Mouse (Mus musculus) limb, embryonic 10.5 days (tissue): ENCODE results near the gene Gm4353. TPM values are rescaled to one million over a fixed set of nuclear protein-coding genes. Genes with fewer than 3 reads are reported as not detected.

Experiments used
- DNase-seq: peaks from one replicate; pipeline ENCODE4 v3.0.0-alpha.2; 2017; ENCODE audit warnings: low spot score
- H3K27ac ChIP-seq: fragments of 300-500 bp; sonication (generic); 2 replicates; pipeline ENCODE4 v1.5.1; 2016; ENCODE audit warnings: mild to moderate bottlenecking
- H3K27me3 ChIP-seq: fragments of 300-500 bp; sonication (generic); 2 replicates; pipeline ENCODE4 v1.6.1; 2016; ENCODE audit warnings: low read depth, mild to moderate bottlenecking; ENCODE audit not compliant: poor library complexity, severe bottlenecking
- H3K36me3 ChIP-seq: fragments of 300-500 bp; sonication (generic); 2 replicates; pipeline ENCODE4 v1.6.1; 2016; ENCODE audit warnings: mild to moderate bottlenecking, moderate library complexity
- H3K4me1 ChIP-seq: fragments of 300-500 bp; sonication (generic); 2 replicates; pipeline ENCODE4 v1.6.1; 2016
- H3K4me3 ChIP-seq: fragments of 300-500 bp; sonication (generic); 2 replicates; pipeline ENCODE4 v1.5.1; 2016; ENCODE audit warnings: mild to moderate bottlenecking, moderate library complexity
- H3K9me3 ChIP-seq: fragments of 300-500 bp; sonication (generic); replicated peaks from 2 replicates; pipeline ENCODE4 v1.6.1; 2016; ENCODE audit warnings: mild to moderate bottlenecking
- WGBS: fragments of 180-500 bp; shearing (Covaris S2); methylation state at CpG from one replicate; pipeline ENCODE4 v1.1.7; 2016; 5-methylcytosine and 5-hydroxymethylcytosine counted together
- polyA plus RNA-seq: library from polyadenylated mRNA; unstranded; fragments of >200 nt; fragmentation: Nextera tagmentation; extraction: Ambion mirVana; gene quantifications from 2 replicates; pipeline ENCODE4 v1.2.1, GENCODE M21; 2016

The Gm4353 gene
- polyA plus RNA-seq, 1 experiment from 2014 or later = 1.1 TPM

DNA sequence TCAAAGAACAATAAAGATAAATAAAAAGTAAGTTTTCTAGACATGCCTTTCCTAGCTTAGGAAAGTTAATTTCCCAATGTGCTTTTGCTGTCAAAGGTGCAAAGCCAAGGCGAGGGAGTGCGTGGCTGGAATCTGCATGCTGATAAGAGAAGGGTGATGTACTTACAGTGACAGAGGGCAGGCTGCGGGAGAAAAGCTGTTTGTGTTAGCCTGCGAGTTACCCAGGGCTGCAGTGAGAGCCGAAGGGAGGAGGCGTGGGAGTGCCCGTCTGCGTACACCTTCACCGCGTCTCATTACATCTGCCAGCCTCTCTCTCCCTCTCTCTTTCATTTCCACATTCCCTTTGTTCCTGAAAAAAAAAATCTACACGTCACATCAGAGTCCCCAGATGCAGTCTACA is 45.9 kb downstream of the Gm4353 start, which contains the start of gene Sox6:
Gene Sox6 (minus strand): TSS at position 286 of the 400 bp plus-strand sequence.
- no peaks in the 10 kb centered on the region for H3K36me3 ChIP-seq
- under 1% methylated on average over 11 of the region's 11 CpGs for WGBS
- DNase-seq = peak; percentile 58
- peaks cover 82% of the 10 kb centered on the region for H3K27me3 ChIP-seq
- peak within 1 kb of the TSS; percentile 62 for H3K4me3 ChIP-seq
- no peaks in the 10 kb centered on the region for H3K9me3 ChIP-seq
- H3K4me1 ChIP-seq = peaks cover 55% of the 10 kb centered on the region
- peak within 1 kb of the TSS; percentile 75 for H3K27ac ChIP-seq

DNA sequence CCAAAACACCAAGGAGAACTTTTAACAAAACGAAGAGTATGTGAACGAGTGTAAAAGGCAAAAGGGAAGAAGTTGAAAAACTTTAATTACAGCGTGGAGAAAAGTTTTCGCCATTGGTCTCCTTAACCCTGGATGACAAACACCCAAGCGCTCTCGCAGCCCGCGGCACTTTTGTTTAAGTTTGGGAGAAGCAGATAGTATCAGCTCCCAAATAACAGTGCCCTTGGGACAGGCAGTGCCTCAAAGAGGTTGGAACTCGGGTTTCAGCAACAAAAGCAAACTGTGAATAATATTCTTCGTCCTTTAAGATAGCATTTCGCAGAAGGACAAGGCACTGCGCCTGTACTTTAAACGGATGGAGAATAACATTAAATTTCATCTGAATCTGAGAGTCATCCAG is 46.4 kb downstream of the Gm4353 start:
- Histone ChIP-seq H3K4me3 (peak overlapping the region; percentile 62), H3K9me3 (no peaks in the 10 kb centered on the region), H3K36me3 (no peaks in the 10 kb centered on the region), H3K27ac (peak overlapping the region; percentile 31; the same call in 1 of the 2 replicates), H3K4me1 (peaks cover 59% of the 10 kb centered on the region), H3K27me3 (peaks cover 83% of the 10 kb centered on the region)
- 1% methylated on average over 13 of the region's 13 CpGs for WGBS
- DNase-seq = peak; percentile 35

DNA sequence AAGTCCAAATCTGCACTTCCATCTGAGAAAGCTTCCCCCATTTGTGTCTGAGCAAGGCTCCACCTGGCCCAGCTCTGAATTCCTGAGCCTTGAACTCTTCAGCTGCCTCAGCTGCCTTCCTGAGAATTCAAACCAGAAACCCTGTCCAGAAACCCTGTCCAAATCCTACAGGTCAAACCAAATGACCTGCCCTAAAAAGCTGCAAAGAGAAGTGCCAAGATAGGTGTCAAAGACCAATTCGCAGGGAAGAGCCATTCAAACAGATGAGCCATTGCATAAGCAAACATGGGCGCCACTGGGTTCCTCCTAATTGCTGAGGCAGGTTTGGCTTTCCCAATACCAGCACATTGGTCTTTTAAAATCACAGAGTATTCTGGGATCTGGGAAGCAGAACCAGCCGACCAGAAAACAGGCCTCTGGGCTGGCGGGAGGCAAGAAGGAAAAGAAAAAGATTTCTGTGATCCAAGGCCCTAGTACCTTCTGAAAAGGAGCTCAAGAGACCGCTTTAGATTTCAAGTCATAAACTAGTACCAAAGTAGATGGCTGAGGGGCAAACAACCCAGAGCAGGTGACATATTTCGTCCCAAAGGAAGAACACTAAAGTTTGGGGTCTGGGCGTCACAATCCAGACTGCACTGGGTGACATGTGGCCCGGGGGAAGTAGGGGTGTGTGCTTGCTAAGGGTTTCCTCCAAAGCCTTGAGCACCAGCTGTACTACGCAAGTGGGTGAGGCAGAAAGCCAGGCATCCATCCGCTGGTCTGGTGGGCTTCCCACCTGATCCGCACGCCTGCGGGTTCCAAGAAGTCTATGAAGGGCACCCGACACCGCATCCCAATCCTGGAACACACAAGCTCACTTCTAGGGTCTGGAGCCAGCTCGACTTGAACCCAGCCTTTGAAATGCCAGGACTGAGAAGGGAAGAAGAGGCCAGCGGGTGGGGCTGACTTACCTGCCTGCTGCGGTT is 47.6 kb downstream of the Gm4353 start:
- Histone ChIP-seq H3K27me3 (peaks cover 80% of the 10 kb centered on the region), H3K36me3 (no peaks in the 10 kb centered on the region), H3K9me3 (no peaks in the 10 kb centered on the region), H3K27ac (peak overlapping the region; percentile 56; the same call in 1 of the 2 replicates), H3K4me1 (peaks cover 64% of the 10 kb centered on the region), H3K4me3 (peak overlapping the region; percentile 62; the same call in 1 of the 2 replicates)
- 13% methylated on average over 18 of the region's 18 CpGs for WGBS
- peak; percentile 54 for DNase-seq

DNA sequence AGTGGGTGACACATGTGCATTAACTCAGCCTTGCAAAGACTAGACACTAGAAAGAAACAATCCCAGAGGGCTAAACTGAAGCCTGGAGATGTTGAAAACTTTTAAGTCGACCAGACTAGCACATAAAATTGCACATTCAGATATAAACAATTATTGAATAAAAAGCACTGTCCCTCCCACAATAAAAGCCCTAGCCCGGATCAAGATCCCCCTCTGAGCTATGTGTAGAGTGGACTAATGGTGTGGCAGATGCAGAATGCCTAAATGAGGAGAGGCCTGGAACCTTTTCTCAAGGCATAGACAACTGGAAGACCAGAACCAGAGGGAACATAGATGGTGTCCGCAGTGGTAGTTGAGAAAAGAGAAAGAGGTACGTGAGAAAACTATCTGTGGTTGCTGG is 48.9 kb downstream of the Gm4353 start:
- Histone ChIP-seq H3K4me3 (no peak overlapping the region; the same call in 1 of the 2 replicates), H3K27ac (no peak overlapping the region), H3K27me3 (peaks cover 70% of the 10 kb centered on the region), H3K36me3 (no peaks in the 10 kb centered on the region), H3K4me1 (peaks cover 75% of the 10 kb centered on the region), H3K9me3 (no peaks in the 10 kb centered on the region)
- DNase-seq = no peak
- WGBS = 36% methylated on average over 4 of the region's 4 CpGs

DNA sequence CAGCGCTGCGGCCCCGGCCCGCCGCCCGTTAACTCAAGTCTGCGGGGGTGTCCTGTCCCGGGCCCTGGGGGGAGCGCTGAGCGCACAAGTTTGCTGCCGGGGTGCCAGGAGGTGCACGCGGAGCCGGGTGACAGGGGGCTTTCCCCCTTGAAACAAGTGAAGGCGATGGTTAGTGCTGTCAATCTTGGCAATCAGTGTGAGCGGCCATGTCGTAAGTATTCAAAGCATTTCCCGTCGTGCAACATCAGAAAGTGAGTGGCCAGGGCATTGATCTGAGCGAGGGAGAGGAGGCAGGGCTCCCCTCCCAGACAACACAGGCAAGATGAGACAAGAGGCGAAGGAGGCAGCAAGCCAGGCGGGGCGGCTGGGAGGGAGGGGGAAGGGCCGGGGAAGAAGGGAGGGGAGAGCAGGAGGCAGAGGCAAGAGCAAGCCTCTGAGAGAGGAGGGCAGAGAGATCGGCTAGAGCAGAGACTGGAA is 50.1 kb downstream of the Gm4353 start:
- Histone ChIP-seq H3K27me3 (peaks cover 75% of the 10 kb centered on the region), H3K9me3 (no peaks in the 10 kb centered on the region), H3K36me3 (no peaks in the 10 kb centered on the region), H3K27ac (peak overlapping the region; percentile 96), H3K4me1 (peaks cover 73% of the 10 kb centered on the region), H3K4me3 (peak overlapping the region; percentile 75)
- WGBS = under 1% methylated on average over 25 of the region's 25 CpGs
- DNase-seq = peak; percentile 82

DNA sequence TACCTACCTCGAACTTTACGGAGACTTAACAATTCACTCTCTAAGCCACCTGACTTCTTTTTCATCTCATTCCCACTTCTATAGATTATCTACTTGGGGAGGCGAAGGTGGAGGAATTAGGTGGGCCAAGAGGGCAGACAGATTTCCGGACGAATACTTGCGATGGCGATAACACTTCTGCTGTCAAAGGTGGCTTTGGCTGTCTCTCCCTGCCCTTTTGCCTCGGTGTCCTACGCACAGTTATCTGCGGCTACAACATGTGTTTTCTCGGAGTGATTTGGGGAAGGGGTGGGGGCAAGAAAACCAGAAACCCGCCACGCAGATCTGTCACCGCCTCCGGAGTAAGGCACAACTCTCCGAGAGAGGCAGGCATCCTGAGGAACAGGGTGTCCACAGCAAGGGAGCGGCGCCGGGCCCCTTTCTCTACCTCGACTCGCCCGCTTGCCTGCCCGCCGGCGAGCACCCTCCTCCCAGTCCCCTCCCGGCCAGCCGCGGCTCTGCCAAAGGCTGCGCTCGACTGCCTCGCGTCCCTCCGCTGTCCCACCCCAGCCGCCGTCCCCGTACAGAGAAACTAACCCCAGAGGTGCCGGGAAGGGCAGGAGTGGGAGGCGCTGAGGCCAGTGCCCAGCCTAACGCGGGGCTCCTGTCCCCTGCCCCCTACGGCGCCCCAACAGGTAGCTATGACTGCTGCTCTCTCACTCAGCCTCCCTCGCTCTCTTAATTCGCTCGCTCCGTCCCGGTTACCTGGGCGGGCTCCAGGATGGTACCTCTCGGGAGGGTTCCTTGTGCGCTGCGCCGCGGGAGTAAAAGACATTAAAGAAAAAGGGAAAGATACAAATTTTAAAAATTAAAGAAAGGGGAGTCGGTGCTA is 50.8 kb downstream of the Gm4353 start:
- no peaks in the 10 kb centered on the region for H3K9me3 ChIP-seq
- WGBS = under 1% methylated on average over 54 of the region's 54 CpGs
- H3K4me1 ChIP-seq = peaks cover 65% of the 10 kb centered on the region
- peak overlapping the region; percentile 75 for H3K4me3 ChIP-seq
- DNase-seq = peak; percentile 81
- H3K27ac ChIP-seq = peak overlapping the region; percentile 96
- H3K27me3 ChIP-seq = peaks cover 72% of the 10 kb centered on the region
- no peaks in the 10 kb centered on the region for H3K36me3 ChIP-seq

Other genes with a start within 250 kb of the Gm4353 start
- gene Sox6, start 45.8 kb downstream of the Gm4353 start, polyA plus RNA-seq = 16.5 and 23.7 TPM in 2 replicates
- gene 1110004F10Rik, start 45.2 kb downstream of the Gm4353 start, polyA plus RNA-seq = 329 and 347 TPM in 2 replicates
- 5.8 and 6.9 TPM in 2 replicates for gene Plekha7, start 223.7 kb upstream of the Gm4353 start, polyA plus RNA-seq
- 840 and 992 TPM in 2 replicates for gene Rps13, start 249.6 kb upstream of the Gm4353 start, polyA plus RNA-seq